In genomic region chr10:117206070-117206469, GRCm38 (mm10) we compare ENCODE assay signal across 51 mouse cellular contexts. TPM values are rescaled to one million over a fixed set of nuclear protein-coding genes. Genes with fewer than 3 reads are reported as not detected.
"Had no signal": no experiment of that assay in that cellular context is flagged by ENCODE, and none has a peak within 500 bp of the region (broad histone marks: within the 10 kb centered on the region; RNA-seq: fewer than 3 reads in every experiment).

No protein-coding gene starts in this region.

- H3K27ac ChIP-seq: heart, embryonic 10.5 days; hindbrain, embryonic 10.5 days; hindbrain, embryonic 12.5 days; hindbrain, embryonic 13.5 days; hindbrain, embryonic 14.5 days; hindbrain, embryonic 15.5 days; hindbrain, postnatal 0 days; intestine, embryonic 15.5 days; kidney, embryonic 15.5 days; kidney, postnatal 0 days; layer of hippocampus, adult 2 months had no signal

- H3K9me3 ChIP-seq: heart, embryonic 10.5 days; heart, embryonic 12.5 days; heart, embryonic 13.5 days; heart, embryonic 15.5 days; hindbrain, embryonic 10.5 days; hindbrain, embryonic 12.5 days; hindbrain, embryonic 13.5 days; hindbrain, embryonic 15.5 days; intestine, embryonic 15.5 days; kidney, embryonic 15.5 days had no signal

- H3K4me2 ChIP-seq: heart, embryonic 11.5 days; heart, embryonic 12.5 days; heart, embryonic 13.5 days; heart, embryonic 15.5 days; hindbrain, embryonic 12.5 days; hindbrain, embryonic 13.5 days; hindbrain, embryonic 14.5 days; hindbrain, embryonic 15.5 days; intestine, embryonic 15.5 days; kidney, embryonic 15.5 days had no signal

- H3K36me3 ChIP-seq: heart, embryonic 10.5 days; heart, embryonic 12.5 days; heart, embryonic 13.5 days; heart, embryonic 15.5 days; hindbrain, embryonic 10.5 days; hindbrain, embryonic 12.5 days; hindbrain, embryonic 13.5 days; hindbrain, embryonic 15.5 days; intestine, embryonic 15.5 days; kidney, embryonic 15.5 days had no signal

- DNase-seq: heart, postnatal 10 days; heart, postnatal 14 days; heart, postnatal 36 days; heart, postnatal 4 days; kidney, adult 11 months; kidney, adult 18-20 months; kidney, adult 2 months; kidney, adult 8-10 months; kidney, adult 9 months; kidney, postnatal 10 days; kidney, postnatal 14 days; kidney, postnatal 25 days; kidney, postnatal 36 days; kidney, postnatal 4 days; layer of hippocampus, adult 9-11 months; layer of hippocampus, postnatal 36 days had no signal

- ATAC-seq: hindbrain, embryonic 16.5 days; hindbrain, postnatal 0 days; inflammation-experienced regulatory T-cells, adult 6 months; intestine, embryonic 15.5 days; intestine, embryonic 16.5 days; intestine, postnatal 0 days had no signal

- H3K4me1 ChIP-seq: hindbrain, embryonic 12.5 days had no signal

- H3K27me3 ChIP-seq: heart, embryonic 12.5 days; heart, embryonic 13.5 days; heart, embryonic 15.5 days; hindbrain, embryonic 12.5 days; hindbrain, embryonic 13.5 days; hindbrain, embryonic 15.5 days; intestine, embryonic 15.5 days; kidney, embryonic 15.5 days had no signal

- H3K9ac ChIP-seq: heart, embryonic 12.5 days; heart, embryonic 13.5 days; heart, embryonic 15.5 days; hindbrain, embryonic 12.5 days; hindbrain, embryonic 13.5 days; hindbrain, embryonic 14.5 days; hindbrain, embryonic 15.5 days; intestine, embryonic 15.5 days; kidney, embryonic 15.5 days had no signal

- H3K4me3 ChIP-seq: heart, embryonic 10.5 days; heart, embryonic 12.5 days; heart, embryonic 13.5 days; heart, embryonic 15.5 days; hindbrain, embryonic 10.5 days; hindbrain, embryonic 12.5 days; hindbrain, embryonic 13.5 days; hindbrain, embryonic 15.5 days; intestine, embryonic 15.5 days; kidney, embryonic 15.5 days; layer of hippocampus, adult 2 months had no signal

RNA-seq across cellular contexts. Expression of gene 9530003J23Rik, which starts 32.4 kb away (rescaled TPM):
- total RNA-seq: heart, adult 8-10 months; heart, postnatal 10 days; heart, postnatal 14 days; heart, postnatal 25 days; heart, postnatal 36 days; heart, postnatal 4 days; hematopoietic stem cell, adult 5-6 weeks; hindbrain, postnatal 0 days; layer of hippocampus, adult 18-20 months; layer of hippocampus, adult 2 months; layer of hippocampus, adult 8-10 months; layer of hippocampus, postnatal 10 days; layer of hippocampus, postnatal 14 days; layer of hippocampus, postnatal 25 days; layer of hippocampus, postnatal 36 days had no signal
- polyA plus RNA-seq: heart, embryonic 10.5 days; heart, embryonic 11.5 days; heart, embryonic 12.5 days; heart, embryonic 13.5 days; heart, embryonic 14.5 days; heart, embryonic 15.5 days; heart, embryonic 16.5 days; heart, postnatal 0 days; hindbrain, embryonic 10.5 days; hindbrain, embryonic 11.5 days; hindbrain, embryonic 12.5 days; hindbrain, embryonic 14.5 days; hindbrain, embryonic 15.5 days; hindbrain, embryonic 16.5 days; hindbrain, postnatal 0 days; inflammation-experienced regulatory T-cells, adult 6 months; intestine, embryonic 14.5 days; intestine, embryonic 15.5 days; intestine, embryonic 16.5 days; intestine, postnatal 0 days; kidney, adult 2 months; kidney, embryonic 14.5 days; kidney, embryonic 15.5 days; kidney, embryonic 16.5 days; kidney, postnatal 0 days; large intestine, adult 2 months had no signal
